Mouse (Mus musculus) hindbrain, embryonic 14.5 days (tissue): ENCODE results near the gene Zfyve21. TPM values are rescaled to one million over a fixed set of nuclear protein-coding genes. Genes with fewer than 3 reads are reported as not detected.
A peak's percentile ranks its signal among the peaks of the same experiment; 100 is the strongest.

Experiments
- ATAC-seq: fragments of 200-750 bp; cut with Nextera tagmentation; 2 replicates; pipeline ENCODE4 v1.8.0; 2017; ENCODE audit warnings: moderate number of reproducible peaks, mild to moderate bottlenecking, moderate TSS enrichment, moderate library complexity; ENCODE audit not compliant: low FRiP score
- DNase-seq: peaks from one replicate; pipeline ENCODE4 v3.0.0-alpha.2; 2015; ENCODE audit warnings: low spot score
- H3K27ac ChIP-seq: fragments of 300-500 bp; sonication (generic); 2 replicates; pipeline ENCODE4 v1.5.1; 2014; ENCODE audit warnings: mild to moderate bottlenecking, moderate library complexity
- H3K27me3 ChIP-seq: fragments of 300-500 bp; sonication (generic); 2 replicates; pipeline ENCODE4 v1.6.1; 2014; ENCODE audit warnings: mild to moderate bottlenecking, low read length, mixed read lengths; ENCODE audit not compliant: control insufficient read depth, insufficient read depth
- H3K36me3 ChIP-seq: fragments of 300-500 bp; sonication (generic); replicated peaks from 2 replicates; pipeline ENCODE4 v1.6.1; 2014; ENCODE audit not compliant: control insufficient read depth, insufficient read depth
- H3K4me1 ChIP-seq: fragments of 300-500 bp; sonication (generic); replicated peaks from 2 replicates; pipeline ENCODE4 v1.6.1; 2014; ENCODE audit warnings: antibody characterized with exemption, low read length, mixed read lengths; ENCODE audit not compliant: control insufficient read depth, insufficient read depth
- H3K4me2 ChIP-seq: fragments of 300-500 bp; sonication (generic); replicated peaks from 2 replicates; pipeline ENCODE4 v1.6.1; 2014; ENCODE audit warnings: mild to moderate bottlenecking, moderate library complexity
- H3K4me3 ChIP-seq: fragments of 300-500 bp; sonication (generic); replicated peaks from 2 replicates; pipeline ENCODE4 v1.5.1; 2014; ENCODE audit warnings: mild to moderate bottlenecking, low read length
- H3K9ac ChIP-seq: fragments of 300-500 bp; sonication (generic); 2 replicates; pipeline ENCODE4 v1.6.1; 2014
- H3K9me3 ChIP-seq: fragments of 300-500 bp; sonication (generic); 2 replicates; pipeline ENCODE4 v1.6.1; 2016; ENCODE audit warnings: low read length; ENCODE audit not compliant: control insufficient read depth
- WGBS: fragments of 180-500 bp; shearing (Covaris S2); extraction: QIAGEN DNeasy Blood & Tissue Kit; methylation state at CpG from one replicate; pipeline ENCODE4 v1.1.7; 2014; 5-methylcytosine and 5-hydroxymethylcytosine counted together
- polyA plus RNA-seq: library from polyadenylated mRNA; unstranded; fragments of >200 nt; fragmentation: Nextera tagmentation; extraction: Ambion mirVana; gene quantifications from 2 replicates; pipeline ENCODE4 v1.2.1, GENCODE M21; 2014

The Zfyve21 gene
- polyA plus RNA-seq, 1 experiment from 2014 or later: 40.1 TPM

DNA sequence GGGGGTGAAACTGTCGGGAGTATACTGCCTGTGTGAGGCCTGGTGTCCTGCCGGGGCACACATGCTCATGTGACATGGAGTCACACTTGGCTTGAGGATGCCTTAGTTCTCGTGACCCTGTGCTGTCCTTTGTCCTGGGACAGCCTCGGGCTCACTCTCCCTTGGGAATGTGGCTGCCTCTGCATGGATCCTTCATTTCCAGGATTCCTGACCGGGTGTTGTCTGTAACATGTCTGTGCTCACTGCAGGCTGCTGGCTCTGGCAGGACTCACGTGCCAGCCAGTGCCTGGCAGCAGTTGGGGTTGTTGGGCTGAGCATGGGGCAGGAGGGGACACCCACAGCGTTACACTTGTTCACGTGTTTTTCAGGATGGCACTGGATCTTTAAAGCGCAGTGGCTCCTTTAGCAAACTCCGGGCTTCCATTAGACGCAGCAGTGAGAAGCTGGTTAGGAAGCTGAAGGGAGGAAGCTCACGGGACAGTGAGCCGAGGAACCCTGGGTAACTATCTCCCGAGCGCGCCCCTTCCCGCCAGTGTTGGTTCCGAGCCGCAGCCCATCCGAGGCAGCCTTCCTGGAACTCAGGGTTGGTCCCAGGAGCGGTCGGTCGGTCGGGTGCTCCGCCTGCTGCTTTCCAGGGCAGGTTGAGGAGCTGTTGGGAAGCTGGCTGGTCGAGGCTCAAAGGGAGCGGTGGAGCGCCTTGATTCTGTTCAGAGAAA, 18.6 kb upstream of the Zfyve21 start:
- DNase-seq: no peak
- no peak for ATAC-seq
- no peaks in the 10 kb centered on the region for H3K4me1 ChIP-seq
- no peaks in the 10 kb centered on the region for H3K27me3 ChIP-seq
- WGBS: 90% methylated on average over 28 of the region's 28 CpGs
- H3K36me3 ChIP-seq: peaks cover 91% of the 10 kb centered on the region
- H3K9ac ChIP-seq: no peak overlapping the region
- H3K9me3 ChIP-seq: no peaks in the 10 kb centered on the region
- H3K4me2 ChIP-seq: no peak overlapping the region
- H3K4me3 ChIP-seq: no peak overlapping the region
- H3K27ac ChIP-seq: no peak overlapping the region

DNA sequence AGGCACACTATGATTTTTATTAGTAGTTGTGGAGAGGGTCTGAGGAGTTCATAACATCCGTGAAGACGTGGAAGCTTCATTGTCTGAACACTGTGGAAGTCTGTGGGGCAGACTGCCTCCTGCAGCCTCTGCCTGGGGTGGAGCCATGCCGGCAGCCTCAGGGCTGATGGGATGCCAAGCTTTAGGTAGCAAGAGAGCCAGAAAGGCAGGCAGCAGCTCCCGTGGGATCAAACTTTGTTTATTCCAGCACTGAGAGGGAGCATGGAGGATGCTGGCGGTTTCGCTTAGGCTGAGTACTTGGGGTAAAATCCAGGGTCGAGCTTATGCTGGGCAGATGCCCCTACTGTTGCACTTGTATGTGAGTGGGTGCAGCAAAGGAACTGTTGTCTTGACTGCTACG, 16.7 kb upstream of the Zfyve21 start:
- Histone ChIP-seq H3K4me3 (no peak overlapping the region), H3K9me3 (no peaks in the 10 kb centered on the region), H3K4me1 (no peaks in the 10 kb centered on the region), H3K36me3 (peaks cover 89% of the 10 kb centered on the region), H3K27ac (no peak overlapping the region), H3K27me3 (no peaks in the 10 kb centered on the region), H3K4me2 (no peak overlapping the region), H3K9ac (no peak overlapping the region)
- WGBS: 85% methylated on average over 8 of the region's 8 CpGs
- DNase-seq (no peak), ATAC-seq (no peak)

- Histone ChIP-seq H3K27ac (no peak overlapping the region), H3K4me2 (no peak overlapping the region), H3K36me3 (peaks cover 86% of the 10 kb centered on the region), H3K27me3 (no peaks in the 10 kb centered on the region), H3K4me1 (no peaks in the 10 kb centered on the region), H3K9ac (no peak overlapping the region), H3K9me3 (no peaks in the 10 kb centered on the region), H3K4me3 (no peak overlapping the region)
- 94% methylated on average over 13 of the region's 13 CpGs for WGBS
- ATAC-seq: no peak
- DNase-seq: no peak
These were observed 15.5 kb upstream of the Zfyve21 start for GRCm38 (mm10) chr12:111798493-111798892.

GRCm38 (mm10) chr12:111800459-111801183, 13.3 kb upstream of the Zfyve21 start:
- no peaks in the 10 kb centered on the region for H3K4me1 ChIP-seq
- 82% methylated on average over 10 of the region's 10 CpGs for WGBS
- no peak for DNase-seq
- no peak overlapping the region for H3K4me2 ChIP-seq
- H3K27ac ChIP-seq: no peak overlapping the region
- ATAC-seq: no peak
- no peak overlapping the region for H3K4me3 ChIP-seq
- peaks cover 87% of the 10 kb centered on the region for H3K36me3 ChIP-seq
- H3K9ac ChIP-seq: no peak overlapping the region
- no peaks in the 10 kb centered on the region for H3K9me3 ChIP-seq
- no peaks in the 10 kb centered on the region for H3K27me3 ChIP-seq

GRCm38 (mm10) chr12:111803538-111803937, 10.4 kb upstream of the Zfyve21 start:
- H3K9ac ChIP-seq: no peak overlapping the region

GRCm38 (mm10) chr12:111808775-111809174, 5.2 kb upstream of the Zfyve21 start:
- Histone ChIP-seq H3K9ac (no peak overlapping the region), H3K27ac (no peak overlapping the region), H3K36me3 (peaks cover 51% of the 10 kb centered on the region)

More at GRCm38 (mm10) chr12:111803538-111803937, 10.4 kb upstream of the Zfyve21 start:
- Histone ChIP-seq H3K4me3 (no peak overlapping the region), H3K9me3 (no peaks in the 10 kb centered on the region), H3K27me3 (no peaks in the 10 kb centered on the region), H3K27ac (no peak overlapping the region), H3K4me1 (no peaks in the 10 kb centered on the region), H3K36me3 (peaks cover 91% of the 10 kb centered on the region), H3K4me2 (no peak overlapping the region)
- ATAC-seq (no peak), DNase-seq (no peak)
- WGBS: 94% methylated on average over 5 of the region's 5 CpGs

DNA sequence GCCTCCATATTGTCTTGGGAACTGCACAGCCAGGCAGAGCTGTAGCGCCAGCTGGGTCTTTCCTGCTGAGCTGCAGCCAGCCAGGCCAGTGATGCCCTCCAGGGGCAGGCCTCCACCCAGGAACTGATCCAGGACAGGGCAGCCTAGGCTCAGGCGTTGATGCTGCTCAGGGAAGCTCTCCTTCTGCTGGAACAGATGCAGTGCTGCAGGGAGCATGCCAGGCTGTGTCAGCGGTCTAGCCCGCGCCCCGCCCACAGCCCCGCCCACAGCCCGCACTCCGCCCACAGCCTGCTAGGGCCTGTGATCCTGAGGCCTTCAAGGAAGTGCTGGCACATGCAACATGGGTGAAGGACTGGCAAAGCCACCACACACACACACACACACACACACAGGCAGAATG, 4.2 kb upstream of the Zfyve21 start:
- 0% methylated on average over 9 of the region's 9 CpGs for WGBS
- Histone ChIP-seq H3K9ac (no peak overlapping the region; the same call in 1 of the 2 replicates), H3K36me3 (peaks cover 41% of the 10 kb centered on the region), H3K4me2 (no peak overlapping the region), H3K27me3 (no peaks in the 10 kb centered on the region), H3K9me3 (no peaks in the 10 kb centered on the region), H3K27ac (0 out of 2 replicates have a peak overlapping the region, but pooled peaks have one; percentile 39), H3K4me1 (peaks cover 11% of the 10 kb centered on the region), H3K4me3 (no peak overlapping the region)
- ATAC-seq: no peak
- DNase-seq: peak; percentile 49

More at GRCm38 (mm10) chr12:111808775-111809174, 5.2 kb upstream of the Zfyve21 start:
- no peak overlapping the region for H3K4me3 ChIP-seq
- peaks cover 6% of the 10 kb centered on the region for H3K4me1 ChIP-seq
- ATAC-seq (no peak), DNase-seq (no peak)
- no peaks in the 10 kb centered on the region for H3K9me3 ChIP-seq
- H3K27me3 ChIP-seq: no peaks in the 10 kb centered on the region
- no peak overlapping the region for H3K4me2 ChIP-seq
- WGBS: 91% methylated on average over 6 of the region's 6 CpGs

GRCm38 (mm10) chr12:111812075-111812474, 1.9 kb upstream of the Zfyve21 start:
- ATAC-seq (no peak), DNase-seq (no peak)
- Histone ChIP-seq H3K27me3 (no peaks in the 10 kb centered on the region), H3K36me3 (peaks cover 19% of the 10 kb centered on the region), H3K9ac (no peak overlapping the region), H3K27ac (no peak overlapping the region), H3K4me1 (peaks cover 15% of the 10 kb centered on the region), H3K4me2 (no peak overlapping the region), H3K4me3 (no peak overlapping the region), H3K9me3 (no peaks in the 10 kb centered on the region)
- WGBS: 86% methylated on average over 13 of the region's 13 CpGs

GRCm38 (mm10) chr12:111812611-111813010, 1.4 kb upstream of the Zfyve21 start:
- Histone ChIP-seq H3K4me2 (peak overlapping the region; percentile 71; the same call in 1 of the 2 replicates), H3K36me3 (peaks cover 14% of the 10 kb centered on the region), H3K27ac (no peak overlapping the region), H3K4me3 (no peak overlapping the region), H3K9ac (no peak overlapping the region), H3K27me3 (no peaks in the 10 kb centered on the region), H3K4me1 (peaks cover 15% of the 10 kb centered on the region), H3K9me3 (no peaks in the 10 kb centered on the region)
- no peak for DNase-seq
- ATAC-seq: no peak
- 80% methylated on average over 12 of the region's 12 CpGs for WGBS
